Mouse (Mus musculus) liver, embryonic 12.5 days (tissue): ENCODE data around the gene Zfp609. TPM values are rescaled to one million over a fixed set of nuclear protein-coding genes. Genes with fewer than 3 reads are reported as not detected.

ENCODE experiments used
- ATAC-seq: fragments of 200-750 bp; cut with Nextera tagmentation; 2 replicates; pipeline ENCODE4 v1.8.0; 2017; ENCODE audit warnings: moderate number of reproducible peaks, mild to moderate bottlenecking, moderate library complexity
- H3K27ac ChIP-seq: fragments of 300-500 bp; sonication (generic); 2 replicates; pipeline ENCODE4 v1.5.1; 2016; ENCODE audit warnings: mild to moderate bottlenecking
- H3K27me3 ChIP-seq: fragments of 300-500 bp; sonication (generic); replicated peaks from 2 replicates; pipeline ENCODE4 v1.6.1; 2016; ENCODE audit warnings: mild to moderate bottlenecking, moderate library complexity
- H3K36me3 ChIP-seq: fragments of 300-500 bp; sonication (generic); 2 replicates; pipeline ENCODE4 v1.6.1; 2016; ENCODE audit warnings: mild to moderate bottlenecking, moderate library complexity
- H3K4me1 ChIP-seq: fragments of 300-500 bp; sonication (generic); 2 replicates; pipeline ENCODE4 v1.6.1; 2016
- H3K4me2 ChIP-seq: fragments of 300-500 bp; sonication (generic); 2 replicates; pipeline ENCODE4 v1.6.1; 2016; ENCODE audit warnings: mild to moderate bottlenecking, moderate library complexity
- H3K4me3 ChIP-seq: fragments of 300-500 bp; sonication (generic); 2 replicates; pipeline ENCODE4 v1.5.1; 2016; ENCODE audit warnings: mild to moderate bottlenecking, moderate library complexity
- H3K9ac ChIP-seq: fragments of 300-500 bp; sonication (generic); 2 replicates; pipeline ENCODE4 v1.6.1; 2016; ENCODE audit warnings: mild to moderate bottlenecking, moderate library complexity
- H3K9me3 ChIP-seq: fragments of 300-500 bp; sonication (generic); replicated peaks from 2 replicates; pipeline ENCODE4 v1.6.1; 2016; ENCODE audit warnings: mild to moderate bottlenecking, moderate library complexity
- WGBS: fragments of 180-500 bp; shearing (Covaris S2); methylation state at CpG from one replicate; pipeline ENCODE4 v1.1.7; 2016; ENCODE audit not compliant: insufficient replicate concordance; 5-methylcytosine and 5-hydroxymethylcytosine counted together
- polyA plus RNA-seq: library from polyadenylated mRNA; unstranded; fragments of >200 nt; fragmentation: Nextera tagmentation; extraction: Ambion mirVana; gene quantifications from 2 replicates; pipeline ENCODE4 v1.2.1, GENCODE M21; 2016

Gene Zfp609
- polyA plus RNA-seq, 1 experiment from 2014 or later = 3.8 TPM

- Histone ChIP-seq H3K27ac (no peak overlapping the region), H3K36me3 (peaks cover 6% of the 10 kb centered on the region), H3K27me3 (no peaks in the 10 kb centered on the region), H3K4me3 (no peak overlapping the region), H3K9me3 (no peaks in the 10 kb centered on the region), H3K4me1 (peaks cover 86% of the 10 kb centered on the region), H3K9ac (no peak overlapping the region), H3K4me2 (no peak overlapping the region)
- 62% methylated on average over 4 of the region's 4 CpGs for WGBS
- no peak for ATAC-seq
These were observed 146.3 kb downstream of the Zfp609 start for GRCm38 (mm10) chr9:65680938-65681633.

- 61% methylated on average over 5 of the region's 5 CpGs for WGBS
- Histone ChIP-seq H3K4me3 (0 out of 2 replicates have a peak overlapping the region, but pooled peaks have one; percentile 2), H3K27me3 (no peaks in the 10 kb centered on the region), H3K36me3 (no peaks in the 10 kb centered on the region), H3K4me2 (peak overlapping the region; percentile 89), H3K4me1 (peaks cover 77% of the 10 kb centered on the region), H3K9me3 (no peaks in the 10 kb centered on the region), H3K27ac (peak overlapping the region; percentile 46; the same call in 1 of the 2 replicates), H3K9ac (no peak overlapping the region)
- no peak for ATAC-seq
These were observed 148.1 kb downstream of the Zfp609 start for GRCm38 (mm10) chr9:65679181-65679761.

- H3K4me1 ChIP-seq = peaks cover 59% of the 10 kb centered on the region
- H3K27ac ChIP-seq = no peak overlapping the region
- WGBS = 27% methylated on average over 3 of the region's 3 CpGs
These were observed 150.3 kb downstream of the Zfp609 start for GRCm38 (mm10) chr9:65677119-65677462.

GRCm38 (mm10) chr9:65676358-65677118, 150.8 kb downstream of the Zfp609 start:
- Histone ChIP-seq H3K9me3 (no peaks in the 10 kb centered on the region), H3K4me3 (peak overlapping the region; percentile 74), H3K36me3 (no peaks in the 10 kb centered on the region), H3K9ac (peak overlapping the region; percentile 90), H3K27ac (peak overlapping the region; percentile 68), H3K4me2 (peak overlapping the region; percentile 89), H3K27me3 (no peaks in the 10 kb centered on the region), H3K4me1 (peaks cover 60% of the 10 kb centered on the region)
- peak; percentile 98 for ATAC-seq
- 1% methylated on average over 33 of the region's 51 CpGs for WGBS

More at GRCm38 (mm10) chr9:65677119-65677462, 150.3 kb downstream of the Zfp609 start:
- H3K4me3 ChIP-seq = peak overlapping the region; percentile 74
- no peaks in the 10 kb centered on the region for H3K36me3 ChIP-seq
- H3K27me3 ChIP-seq = no peaks in the 10 kb centered on the region
- ATAC-seq = no peak
- H3K4me2 ChIP-seq = peak overlapping the region; percentile 89
- H3K9me3 ChIP-seq = no peaks in the 10 kb centered on the region
- H3K9ac ChIP-seq = peak overlapping the region; percentile 90

GRCm38 (mm10) chr9:65675461-65676357, 151.7 kb downstream of the Zfp609 start:
- Histone ChIP-seq H3K9ac (peak overlapping the region; percentile 90), H3K27me3 (no peaks in the 10 kb centered on the region), H3K4me2 (peak overlapping the region; percentile 89), H3K27ac (peak overlapping the region; percentile 66), H3K4me1 (peaks cover 57% of the 10 kb centered on the region), H3K36me3 (no peaks in the 10 kb centered on the region), H3K4me3 (peak overlapping the region; percentile 74), H3K9me3 (no peaks in the 10 kb centered on the region)
- 40% methylated on average over 8 of the region's 8 CpGs for WGBS
- peak; percentile 49 for ATAC-seq

- peaks cover 30% of the 10 kb centered on the region for H3K4me1 ChIP-seq
- no peaks in the 10 kb centered on the region for H3K27me3 ChIP-seq
- H3K27ac ChIP-seq = no peak overlapping the region
- H3K4me2 ChIP-seq = no peak overlapping the region
- no peak overlapping the region for H3K4me3 ChIP-seq
- no peak overlapping the region for H3K9ac ChIP-seq
- no peaks in the 10 kb centered on the region for H3K36me3 ChIP-seq
- H3K9me3 ChIP-seq = no peaks in the 10 kb centered on the region
- WGBS = 72% methylated on average over 11 of the region's 11 CpGs
- ATAC-seq = no peak
These were observed 154.4 kb downstream of the Zfp609 start for GRCm38 (mm10) chr9:65672996-65673395.

GRCm38 (mm10) chr9:65671431-65671931, 155.9 kb downstream of the Zfp609 start:
- no peak overlapping the region for H3K9ac ChIP-seq
- H3K9me3 ChIP-seq = no peaks in the 10 kb centered on the region
- H3K4me1 ChIP-seq = peaks cover 17% of the 10 kb centered on the region
- 48% methylated on average over 9 of the region's 9 CpGs for WGBS
- H3K27ac ChIP-seq = peak overlapping the region; percentile 13; the same call in 1 of the 2 replicates
- H3K4me3 ChIP-seq = no peak overlapping the region
- H3K4me2 ChIP-seq = peak overlapping the region; percentile 7; the same call in 1 of the 2 replicates
- no peak for ATAC-seq
- no peaks in the 10 kb centered on the region for H3K27me3 ChIP-seq
- no peaks in the 10 kb centered on the region for H3K36me3 ChIP-seq

GRCm38 (mm10) chr9:65667701-65668100, 159.7 kb downstream of the Zfp609 start, which contains the start of gene Oaz2:
TSS of gene Oaz2 (plus strand) at chr9:65668001.
- Histone ChIP-seq H3K4me3 (no peak within 1 kb of the TSS), H3K4me2 (no peak within 1 kb of the TSS), H3K9ac (no peak within 1 kb of the TSS), H3K4me1 (peaks cover 13% of the 10 kb centered on the region), H3K9me3 (no peaks in the 10 kb centered on the region), H3K36me3 (no peaks in the 10 kb centered on the region), H3K27me3 (no peaks in the 10 kb centered on the region), H3K27ac (no peak within 1 kb of the TSS)
- no peak for ATAC-seq
- 83% methylated on average over 8 of the region's 8 CpGs for WGBS

- 17% methylated on average over 5 of the region's 5 CpGs for WGBS
- H3K27ac ChIP-seq = no peak overlapping the region
- H3K27me3 ChIP-seq = no peaks in the 10 kb centered on the region
- 0 out of 2 replicates have a peak, but pooled peaks have one; percentile 30 for ATAC-seq
- H3K9ac ChIP-seq = no peak overlapping the region
- H3K4me1 ChIP-seq = peaks cover 5% of the 10 kb centered on the region; the same call in 1 of the 2 replicates
- no peak overlapping the region for H3K4me2 ChIP-seq
- H3K36me3 ChIP-seq = no peaks in the 10 kb centered on the region
- H3K9me3 ChIP-seq = no peaks in the 10 kb centered on the region
- no peak overlapping the region for H3K4me3 ChIP-seq
These were observed 161.3 kb downstream of the Zfp609 start for GRCm38 (mm10) chr9:65666042-65666441.

- Histone ChIP-seq H3K9me3 (no peaks in the 10 kb centered on the region), H3K9ac (no peak overlapping the region), H3K27me3 (no peaks in the 10 kb centered on the region), H3K36me3 (no peaks in the 10 kb centered on the region), H3K4me2 (no peak overlapping the region), H3K4me1 (peaks cover 5% of the 10 kb centered on the region; the same call in 1 of the 2 replicates), H3K27ac (no peak overlapping the region), H3K4me3 (no peak overlapping the region)
- no peak for ATAC-seq
- 2% methylated on average over 3 of the region's 3 CpGs for WGBS
These were observed 163.2 kb downstream of the Zfp609 start for GRCm38 (mm10) chr9:65664163-65664562.

GRCm38 (mm10) chr9:65661493-65661892, 165.9 kb downstream of the Zfp609 start:
- no peaks in the 10 kb centered on the region for H3K9me3 ChIP-seq
- no peak for ATAC-seq
- H3K27me3 ChIP-seq = no peaks in the 10 kb centered on the region
- no peaks in the 10 kb centered on the region for H3K36me3 ChIP-seq
- H3K4me2 ChIP-seq = no peak overlapping the region
- H3K4me3 ChIP-seq = no peak overlapping the region
- no peak overlapping the region for H3K27ac ChIP-seq
- WGBS = 63% methylated on average over 1 of the region's 1 CpGs
- no peak overlapping the region for H3K9ac ChIP-seq
- H3K4me1 ChIP-seq = peaks cover 5% of the 10 kb centered on the region; the same call in 1 of the 2 replicates
